Mouse (Mus musculus) cortical plate, adult 2 months (tissue): Measurements from ENCODE around the gene Chst8.

ENCODE experiments used
- CTCF ChIP-seq: fragments of 200-500 bp; IDR thresholded peaks from 2 replicates; pipeline ENCODE4 v1.5.1; 2011; ENCODE audit warnings: mild to moderate bottlenecking, control low read depth, low read length; ENCODE audit not compliant: insufficient read depth; ENCODE audit errors: extremely low read depth
- POLR2A ChIP-seq: fragments of 200-500 bp; IDR thresholded peaks from 2 replicates; pipeline ENCODE4 v1.6.1; 2011; ENCODE audit warnings: mild to moderate bottlenecking, low read length, control low read depth; ENCODE audit not compliant: insufficient read depth; ENCODE audit errors: extremely low read depth

DNA sequence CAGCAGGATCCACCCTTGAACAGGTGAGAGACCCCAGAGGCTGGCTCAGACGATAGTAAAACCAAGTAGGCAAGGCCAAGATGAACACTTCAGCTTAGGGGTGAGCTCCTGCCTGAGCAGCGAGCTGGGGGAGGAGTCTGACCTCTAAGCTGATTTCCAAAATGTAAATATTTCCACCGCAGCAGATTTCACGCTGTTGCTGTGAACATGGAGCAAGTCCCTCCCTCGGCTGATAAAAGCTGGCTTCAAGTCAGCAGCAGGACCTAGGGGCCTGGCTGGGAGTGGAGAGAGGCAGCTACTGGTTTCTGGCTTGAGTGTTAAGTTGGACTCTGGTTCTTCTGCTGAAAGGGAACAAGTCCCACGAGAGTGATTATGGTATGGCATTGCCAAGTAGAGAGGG is 123.5 kb downstream of the Chst8 start:
- TF ChIP-seq CTCF: no peak
- TF ChIP-seq POLR2A: no peak
